Comparison of ENCODE assay signal across 16 mouse cellular contexts in the genomic region with DNA sequence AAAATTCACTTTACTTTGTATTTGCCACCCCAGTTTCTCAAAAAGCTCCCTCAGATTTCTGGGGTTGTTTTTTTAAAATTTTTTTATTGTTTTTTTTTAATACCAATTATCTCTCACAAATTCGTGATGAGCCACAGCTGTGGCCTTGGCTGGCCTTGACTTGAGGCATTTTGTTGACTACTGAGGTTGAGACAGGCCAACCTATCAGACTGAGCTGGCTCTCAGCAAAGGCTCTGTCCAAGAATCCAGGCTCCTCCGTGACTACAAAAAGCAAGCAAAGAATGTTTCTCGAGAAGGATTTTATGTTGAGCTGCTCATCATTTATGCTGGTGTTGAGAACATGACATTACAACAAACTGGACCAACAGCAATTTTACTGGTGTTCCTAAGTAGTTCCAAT.
DNase-seq lines count a peak whose midpoint lies in the region; ATAC-seq and TF ChIP-seq lines count a peak whose summit lies in the region.
"Had no signal": no experiment of that assay in that cellular context is flagged by ENCODE, and none has a peak within 500 bp of the region (broad histone marks: within the 10 kb centered on the region; RNA-seq: fewer than 3 reads in every experiment).

No protein-coding gene starts in this region.

- H3K4me3 ChIP-seq in heart, embryonic 11.5 days (ENCODE audit: low read depth, low read length), result no peak overlapping the region
- no peak overlapping the region for H3K4me3 ChIP-seq in embryonic fibroblast, embryonic 13.5 days (ENCODE audit: insufficient read depth, low read length)
- H3K4me3 ChIP-seq in lung, embryonic 15.5 days, result no peak overlapping the region
- no peak overlapping the region for H3K4me3 ChIP-seq in forebrain, embryonic 13.5 days
- no peak overlapping the region for H3K4me3 ChIP-seq in midbrain, embryonic 10.5 days
- H3K4me3 ChIP-seq: limb, embryonic 10.5 days; liver, embryonic 15.5 days; midbrain, embryonic 12.5 days had no signal

- TF ChIP-seq CTCF in embryonic fibroblast, embryonic 13.5 days (IDR thresholded peaks at IDR 0.05; ENCODE audit: borderline replicate concordance, insufficient read depth, low read length), result no peak

- H3K4me1 ChIP-seq in heart, embryonic 11.5 days (ENCODE audit: control insufficient read depth, insufficient read depth, low read length), result no peaks in the 10 kb centered on the region
- no peaks in the 10 kb centered on the region for H3K4me1 ChIP-seq in embryonic fibroblast, embryonic 13.5 days (ENCODE audit: control insufficient read depth, insufficient read depth, low read length)
- H3K4me1 ChIP-seq in lung, embryonic 15.5 days, result no peaks in the 10 kb centered on the region
- H3K4me1 ChIP-seq in forebrain, embryonic 13.5 days, result no peaks in the 10 kb centered on the region
- H3K4me1 ChIP-seq in midbrain, embryonic 10.5 days, result no peaks in the 10 kb centered on the region
- H3K4me1 ChIP-seq: limb, embryonic 10.5 days; liver, embryonic 15.5 days; midbrain, embryonic 12.5 days had no signal

- DNase-seq in heart, postnatal 14 days, result peak; percentile 24 to 32
- peak; percentile 17 for DNase-seq in adrenal gland, postnatal 10 days
- no peak for DNase-seq in midbrain, embryonic 10.5 days (ENCODE audit: low spot score)
- DNase-seq in cerebellum, postnatal 36 days, result no peak
- DNase-seq: cerebellum, adult 11-12 months; forebrain, postnatal 0 days; layer of hippocampus, adult 9-11 months; retina, postnatal 1 day had no signal

- H3K9ac ChIP-seq in heart, embryonic 11.5 days (ENCODE audit: low read depth, low read length), result no peak overlapping the region
- H3K9ac ChIP-seq in lung, embryonic 15.5 days, result no peak overlapping the region
- no peak overlapping the region for H3K9ac ChIP-seq in forebrain, embryonic 13.5 days
- H3K9ac ChIP-seq: forebrain, postnatal 0 days; liver, embryonic 15.5 days; midbrain, embryonic 12.5 days had no signal

- H3K4me2 ChIP-seq in heart, embryonic 11.5 days, result no peak overlapping the region
- H3K4me2 ChIP-seq in lung, embryonic 15.5 days, result no peak overlapping the region
- H3K4me2 ChIP-seq in forebrain, embryonic 13.5 days, result no peak overlapping the region
- H3K4me2 ChIP-seq: liver, embryonic 15.5 days; midbrain, embryonic 12.5 days had no signal

- ATAC-seq in heart, embryonic 11.5 days (replicated peaks; ENCODE audit: insufficient number of reproducible peaks, low FRiP score, low TSS enrichment), result no peak
- ATAC-seq in lung, embryonic 15.5 days (ENCODE audit: borderline replicate concordance, extremely low read depth, low FRiP score, low TSS enrichment), result no peak
- ATAC-seq in forebrain, embryonic 13.5 days, result no peak
- ATAC-seq: forebrain, postnatal 0 days; Patski had no signal

- no peak overlapping the region for H3K27ac ChIP-seq in heart, embryonic 11.5 days (ENCODE audit: low read depth, low read length)
- peak overlapping the region; percentile 23; the same call in 1 of the 2 replicates for H3K27ac ChIP-seq in embryonic fibroblast, embryonic 13.5 days (ENCODE audit: insufficient read depth, low read length)
- 0 out of 2 replicates have a peak overlapping the region, but pooled peaks have one; percentile 15 for H3K27ac ChIP-seq in lung, embryonic 15.5 days
- no peak overlapping the region for H3K27ac ChIP-seq in forebrain, embryonic 13.5 days
- H3K27ac ChIP-seq in midbrain, embryonic 10.5 days (replicated peaks), result no peak overlapping the region
- H3K27ac ChIP-seq: limb, embryonic 10.5 days; liver, embryonic 15.5 days; midbrain, embryonic 12.5 days had no signal

- TF ChIP-seq POLR2A in embryonic fibroblast, embryonic 13.5 days (IDR thresholded peaks at IDR 0.05; ENCODE audit: low read depth, low read length), result no peak

- no peaks in the 10 kb centered on the region for H3K27me3 ChIP-seq in heart, embryonic 11.5 days (ENCODE audit: control insufficient read depth, insufficient read depth, low read length)
- H3K27me3 ChIP-seq in lung, embryonic 15.5 days, result no peaks in the 10 kb centered on the region
- H3K27me3 ChIP-seq in forebrain, embryonic 13.5 days, result no peaks in the 10 kb centered on the region
- no peaks in the 10 kb centered on the region for H3K27me3 ChIP-seq in midbrain, embryonic 10.5 days (ENCODE audit: low read depth, poor library complexity, severe bottlenecking)
- H3K27me3 ChIP-seq: liver, embryonic 15.5 days; midbrain, embryonic 12.5 days; Patski had no signal

- WGBS in heart, embryonic 11.5 days (ENCODE audit: insufficient replicate concordance), result 62% methylated on average over 3 of the region's 3 CpGs
- 40% methylated on average over 3 of the region's 3 CpGs for WGBS in lung, embryonic 15.5 days
- WGBS in forebrain, embryonic 13.5 days, result 80% methylated on average over 3 of the region's 3 CpGs
- 92% methylated on average over 3 of the region's 3 CpGs for WGBS in midbrain, embryonic 10.5 days

- intact Hi-C loops in heart, postnatal 14 days (cut with DNase I), result no loop called here

- no peaks in the 10 kb centered on the region for H3K36me3 ChIP-seq in heart, embryonic 11.5 days (ENCODE audit: control insufficient read depth, insufficient read depth, low read length)
- H3K36me3 ChIP-seq in lung, embryonic 15.5 days, result no peaks in the 10 kb centered on the region
- no peaks in the 10 kb centered on the region for H3K36me3 ChIP-seq in forebrain, embryonic 13.5 days (ENCODE audit: poor library complexity, severe bottlenecking)
- no peaks in the 10 kb centered on the region for H3K36me3 ChIP-seq in midbrain, embryonic 10.5 days
- H3K36me3 ChIP-seq: limb, embryonic 10.5 days; liver, embryonic 15.5 days; midbrain, embryonic 12.5 days had no signal

- H3K9me3 ChIP-seq in heart, embryonic 11.5 days (replicated peaks; ENCODE audit: control insufficient read depth, low read length), result no peaks in the 10 kb centered on the region
- H3K9me3 ChIP-seq in lung, embryonic 15.5 days, result no peaks in the 10 kb centered on the region
- H3K9me3 ChIP-seq in forebrain, embryonic 13.5 days (replicated peaks), result no peaks in the 10 kb centered on the region
- H3K9me3 ChIP-seq in midbrain, embryonic 10.5 days (replicated peaks), result no peaks in the 10 kb centered on the region
- H3K9me3 ChIP-seq: limb, embryonic 10.5 days; liver, embryonic 15.5 days; midbrain, embryonic 12.5 days had no signal

Comparison
In these comparisons a context has a peak if more than half of its experiments do, and no peak if none do; other contexts are left out.
1. DNase-seq: peak in heart, postnatal 14 days (2 of 2) and adrenal gland, postnatal 10 days (single experiment); none in midbrain, embryonic 10.5 days (single experiment) and cerebellum, postnatal 36 days (0 of 2).
2. H3K27ac ChIP-seq: peak in embryonic fibroblast, embryonic 13.5 days (single experiment) and lung, embryonic 15.5 days (single experiment); none in heart, embryonic 11.5 days (single experiment), forebrain, embryonic 13.5 days (single experiment) and midbrain, embryonic 10.5 days (single experiment).